Mouse (Mus musculus) MEL (cell line): Measurements from ENCODE around the gene Zwint. TPM values are rescaled to one million over a fixed set of nuclear protein-coding genes. Genes with fewer than 3 reads are reported as not detected.
A peak's percentile ranks its signal among the peaks of the same experiment; 100 is the strongest.

Experiments used
- DNase-seq: peaks from one replicate; pipeline ENCODE4 v3.0.0; 2011; ENCODE audit warnings: low read depth, low spot score
- H3K27ac ChIP-seq: 2 replicates; pipeline ENCODE4 v1.5.1; 2012; ENCODE audit warnings: low read depth, mild to moderate bottlenecking, control low read depth, low read length, moderate library complexity; ENCODE audit not compliant: control insufficient read depth
- H3K27me3 ChIP-seq, 2 experiments: fragments of 150-350 bp in 1 of 2; sonication (generic) in 1 of 2; 2 replicates each; pipeline ENCODE4 v1.6.1; 2012; ENCODE audit warnings: low read length in 2 of 2, mild to moderate bottlenecking in 2 of 2, improper control_type of control experiment in 1 of 2, moderate library complexity in 1 of 2; ENCODE audit not compliant: insufficient read depth in 2 of 2, control insufficient read depth in 1 of 2
- H3K36me3 ChIP-seq, 2 experiments: 2 replicates each; pipeline ENCODE4 v1.6.1; 2012 to 2014; ENCODE audit warnings: low read length in 2 of 2, improper control_type of control experiment in 1 of 2, inconsistent platforms in 1 of 2, mild to moderate bottlenecking in 1 of 2; ENCODE audit not compliant: insufficient read depth in 2 of 2, control insufficient read depth in 1 of 2
- H3K4me1 ChIP-seq, 2 experiments: fragments of 150-350 bp in 1 of 2; sonication (generic) in 1 of 2; 2 replicates each; pipeline ENCODE4 v1.6.1; 2012; ENCODE audit warnings: low read length in 2 of 2, improper control_type of control experiment in 1 of 2, mild to moderate bottlenecking in 1 of 2; ENCODE audit not compliant: insufficient read depth in 2 of 2, control insufficient read depth in 1 of 2
- H3K4me3 ChIP-seq, 2 experiments: fragments of 150-350 bp in 1 of 2; sonication (generic) in 1 of 2; 2 replicates each; pipeline ENCODE4 v1.5.1; 2012; ENCODE audit warnings: low read depth in 2 of 2, low read length in 2 of 2, mild to moderate bottlenecking in 2 of 2, moderate library complexity in 2 of 2, control low read depth in 1 of 2, improper control_type of control experiment in 1 of 2; ENCODE audit not compliant: control insufficient read depth in 1 of 2, insufficient read depth in 1 of 2
- H3K79me2 ChIP-seq: 2 replicates; pipeline ENCODE4 v1.6.1; 2012; ENCODE audit warnings: mild to moderate bottlenecking, low read length, moderate library complexity; ENCODE audit not compliant: control insufficient read depth, poor library complexity, insufficient read depth
- H3K9ac ChIP-seq: 2 replicates; pipeline ENCODE4 v1.6.1; 2012; ENCODE audit warnings: low read depth, mild to moderate bottlenecking, control low read depth, low read length, moderate library complexity; ENCODE audit not compliant: control insufficient read depth, poor library complexity, severe bottlenecking
- H3K9me3 ChIP-seq: fragments of 150-350 bp; sonication (generic); replicated peaks from 2 replicates; pipeline ENCODE4 v1.6.1; 2012; ENCODE audit warnings: mild to moderate bottlenecking, low read length, improper control_type of control experiment, moderate library complexity; ENCODE audit not compliant: insufficient read depth
- BHLHE40 ChIP-seq: IDR thresholded peaks from 2 replicates; pipeline ENCODE4 v1.6.1; 2012; ENCODE audit warnings: low read depth, mild to moderate bottlenecking, inconsistent platforms, low read length, improper control_type of control experiment, borderline replicate concordance
- CHD1 ChIP-seq: IDR thresholded peaks from 2 replicates; pipeline ENCODE4 v1.6.1; 2012; ENCODE audit warnings: low read depth, mild to moderate bottlenecking, inconsistent platforms, low read length, improper control_type of control experiment
- CHD2 ChIP-seq: IDR thresholded peaks from 2 replicates; pipeline ENCODE4 v1.6.1; 2011; ENCODE audit warnings: low read length, improper control_type of control experiment
- CTCF ChIP-seq, 3 experiments: IDR thresholded peaks in 2 of 3; conservative IDR thresholded peaks in 1 of 3; 2 replicates each; pipeline ENCODE4 v1.5.1; 2011 to 2012; ENCODE audit warnings: low read length in 3 of 3, low read depth in 2 of 3, mild to moderate bottlenecking in 2 of 3, improper control_type of control experiment in 1 of 3, inconsistent platforms in 1 of 3, mixed read lengths in 1 of 3, moderate library complexity in 1 of 3; ENCODE audit not compliant: control insufficient read depth in 1 of 3, insufficient read depth in 1 of 3, poor library complexity in 1 of 3, severe bottlenecking in 1 of 3
- E2F4 ChIP-seq: IDR thresholded peaks from 2 replicates; pipeline ENCODE4 v1.6.1; 2011; ENCODE audit warnings: low read depth, low read length, improper control_type of control experiment, borderline replicate concordance
- EP300 ChIP-seq, 2 experiments: IDR thresholded peaks; 2 replicates each; pipeline ENCODE4 v1.6.1; 2011; ENCODE audit warnings: improper control_type of control experiment in 2 of 2, low read length in 2 of 2, low read depth in 1 of 2, mild to moderate bottlenecking in 1 of 2
- ETS1 ChIP-seq: IDR thresholded peaks from 2 replicates; pipeline ENCODE4 v1.6.1; 2012; ENCODE audit warnings: low read depth, mild to moderate bottlenecking, inconsistent platforms, low read length, improper control_type of control experiment, moderate library complexity
- GABPA ChIP-seq: IDR thresholded peaks from 2 replicates; pipeline ENCODE4 v1.6.1; 2012; ENCODE audit warnings: low read depth, mild to moderate bottlenecking, inconsistent platforms, low read length, improper control_type of control experiment, moderate library complexity
- GATA1 ChIP-seq: IDR thresholded peaks from 2 replicates; pipeline ENCODE4 v1.6.1; 2011; ENCODE audit warnings: low read depth, low read length, improper control_type of control experiment
- HCFC1 ChIP-seq: IDR thresholded peaks from 2 replicates; pipeline ENCODE4 v1.6.1; 2012; ENCODE audit warnings: low read depth, mild to moderate bottlenecking, inconsistent platforms, low read length, improper control_type of control experiment, moderate library complexity
- JUND ChIP-seq: IDR thresholded peaks from 2 replicates; pipeline ENCODE4 v1.6.1; 2011; ENCODE audit warnings: low read depth, mild to moderate bottlenecking, improper control_type of control experiment, low read length
- KAT2A ChIP-seq: conservative IDR thresholded peaks from 2 replicates; pipeline ENCODE4 v1.6.1; 2012; ENCODE audit warnings: low read depth, low read length, improper control_type of control experiment, inconsistent platforms
- MAFK ChIP-seq: IDR thresholded peaks from 2 replicates; pipeline ENCODE4 v1.6.1; 2011; ENCODE audit warnings: low read depth, mild to moderate bottlenecking, low read length, improper control_type of control experiment, borderline replicate concordance
- MAX ChIP-seq: IDR thresholded peaks from 2 replicates; pipeline ENCODE4 v1.6.1; 2011; ENCODE audit warnings: low read length, improper control_type of control experiment
- MAZ ChIP-seq: IDR thresholded peaks from 2 replicates; pipeline ENCODE4 v1.6.1; 2012; ENCODE audit warnings: low read depth, mild to moderate bottlenecking, inconsistent platforms, low read length, improper control_type of control experiment
- MEF2A ChIP-seq: IDR thresholded peaks from 2 replicates; pipeline ENCODE4 v1.6.1; 2014; ENCODE audit warnings: low read depth, mild to moderate bottlenecking, inconsistent platforms, low read length, improper control_type of control experiment; ENCODE audit not compliant: poor library complexity, insufficient replicate concordance, severe bottlenecking; ENCODE audit errors: extremely low read depth
- MXI1 ChIP-seq: IDR thresholded peaks from 2 replicates; pipeline ENCODE4 v1.6.1; 2011; ENCODE audit warnings: mild to moderate bottlenecking, low read depth, low read length, improper control_type of control experiment
- MYB ChIP-seq: IDR thresholded peaks from 2 replicates; pipeline ENCODE4 v1.6.1; 2011; ENCODE audit warnings: mild to moderate bottlenecking, low read depth, low read length, improper control_type of control experiment
- MYC ChIP-seq: IDR thresholded peaks from 2 replicates; pipeline ENCODE4 v1.6.1; 2011; ENCODE audit warnings: low read depth, mild to moderate bottlenecking, low read length, improper control_type of control experiment, moderate library complexity
- NELFE ChIP-seq: IDR thresholded peaks from 2 replicates; pipeline ENCODE4 v1.6.1; 2011; ENCODE audit warnings: low read depth, low read length, improper control_type of control experiment
- POLR2A ChIP-seq, 2 experiments: IDR thresholded peaks; 2 replicates each; pipeline ENCODE4 v1.6.1; 2011 to 2012; ENCODE audit warnings: low read length in 2 of 2, mild to moderate bottlenecking in 2 of 2, control low read depth in 1 of 2, improper control_type of control experiment in 1 of 2, low read depth in 1 of 2, moderate library complexity in 1 of 2; ENCODE audit not compliant: control insufficient read depth in 1 of 2, insufficient read depth in 1 of 2, poor library complexity in 1 of 2
- POLR2AphosphoS2 ChIP-seq: IDR thresholded peaks from 2 replicates; pipeline ENCODE4 v1.6.1; 2011; ENCODE audit warnings: low read length, improper control_type of control experiment
- POLR2AphosphoS5 ChIP-seq: IDR thresholded peaks from 2 replicates; pipeline ENCODE4 v1.6.1; 2012; ENCODE audit warnings: low read depth, borderline replicate concordance, mild to moderate bottlenecking, inconsistent platforms, low read length, moderate library complexity, mixed read lengths
- RAD21 ChIP-seq: IDR thresholded peaks from 2 replicates; pipeline ENCODE4 v1.6.1; 2011; ENCODE audit warnings: mild to moderate bottlenecking, low read depth, low read length, improper control_type of control experiment
- RCOR1 ChIP-seq: IDR thresholded peaks from 2 replicates; pipeline ENCODE4 v1.6.1; 2012; ENCODE audit warnings: low read depth, mild to moderate bottlenecking, inconsistent platforms, low read length, improper control_type of control experiment
- SIN3A ChIP-seq: IDR thresholded peaks from 2 replicates; pipeline ENCODE4 v1.6.1; 2012; ENCODE audit warnings: low read length, improper control_type of control experiment, inconsistent platforms
- SMC3 ChIP-seq: IDR thresholded peaks from 2 replicates; pipeline ENCODE4 v1.6.1; 2011; ENCODE audit warnings: low read depth, low read length, improper control_type of control experiment
- TBP ChIP-seq: IDR thresholded peaks from 2 replicates; pipeline ENCODE4 v1.8.0; 2011; ENCODE audit warnings: low read depth, low read length, improper control_type of control experiment
- UBTF ChIP-seq: IDR thresholded peaks from 2 replicates; pipeline ENCODE4 v1.6.1; 2012; ENCODE audit warnings: low read depth, mild to moderate bottlenecking, inconsistent platforms, low read length, improper control_type of control experiment, moderate library complexity, borderline replicate concordance; ENCODE audit not compliant: insufficient read depth
- USF1 ChIP-seq: IDR thresholded peaks from 2 replicates; pipeline ENCODE4 v1.6.1; 2014; ENCODE audit warnings: low read depth, mild to moderate bottlenecking, inconsistent platforms, low read length, improper control_type of control experiment, moderate library complexity
- USF2 ChIP-seq, 2 experiments: IDR thresholded peaks; 2 replicates each; pipeline ENCODE4 v1.6.1; 2011 to 2012; ENCODE audit warnings: improper control_type of control experiment in 2 of 2, low read length in 2 of 2, borderline replicate concordance in 1 of 2, inconsistent platforms in 1 of 2, low read depth in 1 of 2, mild to moderate bottlenecking in 1 of 2; ENCODE audit not compliant: insufficient read depth in 1 of 2
- ZC3H11A ChIP-seq: IDR thresholded peaks from 2 replicates; pipeline ENCODE4 v1.6.1; 2012; ENCODE audit warnings: low read depth, mild to moderate bottlenecking, inconsistent platforms, low read length, improper control_type of control experiment
- ZKSCAN1 ChIP-seq: IDR thresholded peaks from 2 replicates; pipeline ENCODE4 v1.6.1; 2012; ENCODE audit warnings: low read depth, mild to moderate bottlenecking, inconsistent platforms, low read length, improper control_type of control experiment, moderate library complexity
- ZMIZ1 ChIP-seq: IDR thresholded peaks from 2 replicates; pipeline ENCODE4 v1.6.1; 2012; ENCODE audit warnings: low read depth, mild to moderate bottlenecking, inconsistent platforms, low read length, improper control_type of control experiment, moderate library complexity
- ZNF384 ChIP-seq: IDR thresholded peaks from 2 replicates; pipeline ENCODE4 v1.6.1; 2012; ENCODE audit warnings: low read depth, mild to moderate bottlenecking, inconsistent platforms, low read length, improper control_type of control experiment
- polyA plus RNA-seq, 2 experiments: library from polyadenylated mRNA; stranded (reverse) in 1 of 2; unstranded in 1 of 2; fragments of >175 nt in 1 of 2; fragments of >200 nt in 1 of 2; gene quantifications; 2 replicates each; pipeline versions ENCODE4 v1.2.1 to v1.2.4; 2012; ENCODE audit warnings: low replicate concordance in 2 of 2, low read depth in 1 of 2; ENCODE audit not compliant: insufficient read length in 2 of 2, insufficient read depth in 1 of 2, missing spikeins in 1 of 2
- total RNA-seq: library from RNA; depleted of rRNA; stranded (reverse); fragments of 300-350 nt; gene quantifications from 2 replicates; pipeline ENCODE4 v1.2.3, GENCODE M21; 2012; rRNA removed

The Zwint gene
- total RNA-seq: 170 and 191 TPM in 2 replicates
- polyA plus RNA-seq: 100 to 1,000 TPM; 214 to 555 TPM

DNA sequence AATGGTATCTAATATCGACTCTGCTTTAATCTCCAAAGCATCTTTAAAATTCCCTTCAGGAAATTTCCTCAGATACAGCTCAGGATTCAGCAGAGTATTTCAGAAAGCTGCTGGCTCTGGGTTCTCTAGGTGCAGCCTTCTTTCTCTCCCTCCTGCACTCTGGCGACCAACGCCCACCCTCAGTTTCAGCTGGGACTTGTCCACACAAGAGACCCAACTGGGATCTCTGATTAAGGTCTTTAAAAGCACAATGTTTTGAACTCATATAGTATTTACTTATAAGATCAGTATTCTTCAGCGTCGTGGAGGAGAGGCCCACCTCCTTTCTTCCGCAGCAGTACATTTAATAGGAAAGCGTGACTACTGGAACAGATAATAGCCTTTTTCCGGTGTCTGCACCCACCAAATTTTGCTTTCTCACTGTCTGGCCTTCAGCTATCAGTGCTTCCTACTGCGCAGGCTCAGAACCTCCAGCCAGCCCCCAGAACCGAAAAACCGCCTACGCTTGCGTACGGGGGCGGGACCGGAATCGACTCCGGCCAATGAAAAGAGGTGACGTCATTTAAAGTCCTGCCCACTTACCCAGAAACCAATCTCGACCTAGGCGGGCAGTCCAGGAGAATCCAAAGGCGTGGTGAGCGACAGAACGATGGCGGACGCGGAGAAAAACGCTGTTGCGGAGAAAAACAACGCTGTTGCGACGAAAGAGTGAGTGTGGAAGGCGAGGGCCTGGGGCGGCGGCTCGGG is at the start of gene Zwint:
Gene Zwint, plus strand, starts transcription at position 576 of the 747 bp plus-strand sequence.
- Histone ChIP-seq H3K36me3 (peaks cover 10 to 18% of the 10 kb centered on the region in 2 experiments), H3K27me3 (no peaks in the 10 kb centered on the region), H3K9me3 (no peaks in the 10 kb centered on the region), H3K79me2 (peaks cover 21% of the 10 kb centered on the region), H3K4me3 (peak within 1 kb of the TSS; percentile 64 to 76), H3K9ac (peak within 1 kb of the TSS; percentile 70), H3K27ac (peak within 1 kb of the TSS; percentile 90), H3K4me1 (peaks cover 0 to 16% of the 10 kb centered on the region in 2 experiments; a peak in 2 of 4 replicates)
- peak; percentile 98 for DNase-seq
- peak; percentile 76 for TF ChIP-seq HCFC1
- no peak for TF ChIP-seq CTCF (IDR thresholded peaks at IDR 0.05 in 2 of 3, conservative IDR thresholded peaks at IDR 0.05 in 1 of 3; ENCODE audit: control insufficient read depth in 1 of 3, insufficient read depth in 1 of 3, low read depth in 2 of 3, low read length in 3 of 3, poor library complexity in 1 of 3, severe bottlenecking in 1 of 3)
- peak; percentile 90 for TF ChIP-seq BHLHE40
- no peak; the same call in 1 of the 2 replicates for TF ChIP-seq USF1
- TF ChIP-seq MAFK: no peak
- no peak for TF ChIP-seq RCOR1
- TF ChIP-seq ZKSCAN1: no peak
- TF ChIP-seq ETS1: peak; percentile 84; the same call in 1 of the 2 replicates
- no peak for TF ChIP-seq USF2 (IDR thresholded peaks at IDR 0.05; ENCODE audit: borderline replicate concordance in 1 of 2, insufficient read depth in 1 of 2, low read depth in 1 of 2, low read length in 2 of 2)
- peak; percentile 76; the same call in 1 of the 2 replicates for TF ChIP-seq ZMIZ1
- TF ChIP-seq MYB: no peak
- peak; percentile 61 to 91; a peak in 3 of 4 replicates for TF ChIP-seq POLR2A (IDR thresholded peaks at IDR 0.05; ENCODE audit: control insufficient read depth in 1 of 2, insufficient read depth in 1 of 2, low read depth in 1 of 2, low read length in 2 of 2, poor library complexity in 1 of 2)
- peak; percentile 73 for TF ChIP-seq MXI1
- TF ChIP-seq MEF2A: no peak
- peak; percentile 85 for TF ChIP-seq MAX
- TF ChIP-seq UBTF: no peak
- no peak for TF ChIP-seq ZNF384
- TF ChIP-seq JUND: peak; percentile 24; the same call in 1 of the 2 replicates
- TF ChIP-seq SIN3A: peak; percentile 71; the same call in 1 of the 2 replicates
- no peak for TF ChIP-seq GABPA
- TF ChIP-seq EP300 (IDR thresholded peaks at IDR 0.05; ENCODE audit: low read depth in 1 of 2, low read length in 2 of 2): peak in 1 of 2 experiments; percentile 47; a peak in 1 of 4 replicates
- peak; percentile 68; the same call in 1 of the 2 replicates for TF ChIP-seq MYC
- no peak for TF ChIP-seq CHD2
- peak; percentile 84 for TF ChIP-seq TBP
- no peak for TF ChIP-seq CHD1
- TF ChIP-seq MAZ: no peak
- TF ChIP-seq POLR2AphosphoS2: peak; percentile 92
- peak; percentile 74 for TF ChIP-seq GATA1
- TF ChIP-seq NELFE: peak; percentile 83
- no peak for TF ChIP-seq POLR2AphosphoS5
- TF ChIP-seq KAT2A: peak; percentile 42; the same call in 1 of the 2 replicates
- no peak for TF ChIP-seq SMC3
- no peak for TF ChIP-seq E2F4
- TF ChIP-seq RAD21: no peak
- TF ChIP-seq ZC3H11A: no peak
